Comparison of ENCODE assay signal across 20 mouse cellular contexts in genomic region chr16:18337261-18337660, GRCm38 (mm10).
"Had no signal": no experiment of that assay in that cellular context is flagged by ENCODE, and none has a peak within 500 bp of the region (broad histone marks: within the 10 kb centered on the region; RNA-seq: fewer than 3 reads in every experiment).

No protein-coding gene starts in this region.

- H3K9ac ChIP-seq: limb, embryonic 13.5 days; liver, embryonic 12.5 days; liver, embryonic 15.5 days; lung, embryonic 15.5 days; midbrain, embryonic 13.5 days; neural tube, embryonic 13.5 days had no signal

- H3K27ac ChIP-seq: limb, embryonic 10.5 days; limb, embryonic 13.5 days; liver, embryonic 12.5 days; liver, embryonic 15.5 days; lung, embryonic 15.5 days; midbrain, embryonic 10.5 days; midbrain, embryonic 13.5 days; neural tube, embryonic 13.5 days had no signal

- H3K27me3 ChIP-seq: limb, embryonic 13.5 days; liver, embryonic 12.5 days; liver, embryonic 15.5 days; lung, embryonic 15.5 days; megakaryocyte, embryonic 14.5 days; midbrain, embryonic 13.5 days; neural tube, embryonic 13.5 days had no signal

- H3K4me3 ChIP-seq: limb, embryonic 10.5 days; limb, embryonic 13.5 days; liver, embryonic 12.5 days; liver, embryonic 15.5 days; lung, embryonic 15.5 days; megakaryocyte, embryonic 14.5 days; midbrain, embryonic 10.5 days; midbrain, embryonic 13.5 days; myocyte; neural tube, embryonic 13.5 days had no signal

- H3K36me3 ChIP-seq: limb, embryonic 10.5 days; limb, embryonic 13.5 days; lung, embryonic 15.5 days had no signal

- H3K4me1 ChIP-seq: limb, embryonic 10.5 days; limb, embryonic 13.5 days had no signal

- DNase-seq: kidney, postnatal 14 days; kidney, postnatal 4 days; liver; lung, adult 18-20 months; lung, postnatal 10 days; lung, postnatal 36 days; retina, postnatal 1 day; right cerebral cortex, postnatal 25 days; thymus, adult 18-20 months; thymus, postnatal 36 days had no signal
